Mouse (Mus musculus) gastrocnemius, postnatal 36 days (tissue): ENCODE results near the gene Pkd1. TPM values are rescaled to one million over a fixed set of nuclear protein-coding genes. Genes with fewer than 3 reads are reported as not detected.

ENCODE experiments used
- DNase-seq, 2 experiments: peaks; one replicate each; pipeline ENCODE4 v3.0.0; 2022
- intact Hi-C: fragments of 180-260 bp; cut with DNase I; formaldehyde crosslinking; loops from one replicate; pipeline ENCODE4 v1.15.1; 2025
- total RNA-seq, 2 experiments: library from RNA; stranded (reverse); gene quantifications; 2 replicates each; pipeline ENCODE4 v1.2.3; 2021

Pkd1 gene
- total RNA-seq, 2 experiments from 2014 or later: 19.8 to 20.3 TPM

DNA sequence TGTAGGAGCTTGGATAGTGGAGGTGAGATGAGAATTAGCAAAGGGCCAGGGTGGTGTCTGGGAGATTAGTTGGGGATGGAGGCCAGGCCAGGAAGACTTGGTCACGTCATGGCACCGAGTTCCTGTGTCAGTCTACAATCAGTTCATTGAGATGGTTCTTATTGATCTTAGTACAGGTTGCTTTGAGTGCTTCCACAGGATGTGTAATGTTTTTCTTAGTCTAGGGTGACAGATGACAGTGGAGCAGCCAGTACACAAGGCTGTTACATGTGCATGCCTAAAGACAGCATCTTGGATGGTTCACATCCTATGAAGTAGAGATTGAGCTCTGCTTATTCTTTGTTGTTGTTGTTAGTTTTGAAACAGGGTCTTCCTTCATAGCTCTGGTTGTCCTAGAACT is 12.0 kb downstream of the Pkd1 start:
- DNase-seq: no peak
- intact Hi-C loops: no loop called here

GRCm38 (mm10) chr17:24563638-24564037 is 14.0 kb downstream of the Pkd1 start:
- intact Hi-C loops: no loop called here
- no peak for DNase-seq

GRCm38 (mm10) chr17:24564422-24564821 is 14.8 kb downstream of the Pkd1 start:
- no peak for DNase-seq
- intact Hi-C loops: no loop called here

DNA sequence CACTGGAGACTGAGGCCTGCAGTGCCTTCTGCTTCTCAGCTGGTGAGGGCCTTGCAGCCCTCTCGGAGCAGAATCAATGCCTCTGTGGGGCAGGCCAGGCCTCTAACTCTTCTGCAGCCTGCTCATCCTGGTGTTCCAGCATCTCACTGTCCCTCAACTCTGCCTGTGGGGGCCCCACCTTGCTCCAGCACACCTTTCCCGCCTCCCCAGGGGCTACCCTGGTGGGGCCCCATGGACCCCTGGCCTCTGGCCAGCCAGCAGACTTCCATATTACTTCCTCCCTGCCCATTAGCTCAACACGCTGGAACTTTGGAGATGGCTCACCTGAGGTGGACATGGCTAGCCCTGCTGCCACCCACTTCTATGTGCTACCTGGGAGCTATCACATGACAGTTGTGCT is 15.5 kb downstream of the Pkd1 start:
- no peak for DNase-seq
- intact Hi-C loops: no loop called here

DNA sequence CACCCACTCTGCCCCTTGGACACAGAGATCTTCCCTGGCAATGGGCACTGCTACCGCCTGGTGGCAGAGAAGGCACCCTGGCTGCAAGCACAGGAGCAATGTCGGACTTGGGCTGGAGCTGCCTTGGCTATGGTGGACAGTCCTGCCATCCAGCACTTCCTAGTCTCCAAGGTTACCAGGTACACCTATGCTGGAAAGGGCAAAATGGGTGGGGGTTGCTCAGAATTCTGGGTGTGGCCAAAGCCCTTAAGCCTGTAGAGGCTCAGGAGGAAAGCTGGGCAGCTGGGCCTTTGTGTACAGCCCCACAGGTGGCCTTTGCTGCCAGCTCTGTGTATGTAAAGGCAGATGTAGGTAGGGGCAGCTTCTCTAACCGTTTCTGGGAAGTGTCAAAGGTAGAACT is 16.2 kb downstream of the Pkd1 start:
- intact Hi-C loops: no loop called here

GRCm38 (mm10) chr17:24567034-24567779 is 17.6 kb downstream of the Pkd1 start:
- DNase-seq: peak in 1 of 2 experiments; percentile 38
- intact Hi-C loops: no loop called here

More for the DNA sequence above, 16.2 kb downstream of the Pkd1 start:
- DNase-seq: no peak

DNA sequence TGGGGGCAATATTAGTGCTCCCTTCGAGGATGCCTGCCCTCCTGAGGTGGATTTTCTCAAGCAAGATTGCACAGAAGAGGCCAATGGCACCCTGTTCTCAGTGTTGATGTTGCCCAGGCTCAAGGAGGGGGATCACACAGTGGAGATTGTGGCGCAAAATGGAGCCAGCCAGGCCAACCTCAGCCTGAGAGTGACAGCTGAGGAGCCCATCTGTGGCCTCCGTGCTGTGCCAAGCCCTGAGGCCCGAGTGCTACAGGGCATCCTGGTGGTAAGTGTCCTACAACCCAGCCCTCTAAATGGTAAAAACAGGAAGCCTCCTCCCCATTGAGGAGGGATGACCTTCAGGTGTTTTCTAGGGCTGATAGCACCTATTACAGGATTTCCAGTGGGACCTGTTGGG is 20.2 kb downstream of the Pkd1 start:
- intact Hi-C loops: no loop called here
- no peak for DNase-seq

DNA sequence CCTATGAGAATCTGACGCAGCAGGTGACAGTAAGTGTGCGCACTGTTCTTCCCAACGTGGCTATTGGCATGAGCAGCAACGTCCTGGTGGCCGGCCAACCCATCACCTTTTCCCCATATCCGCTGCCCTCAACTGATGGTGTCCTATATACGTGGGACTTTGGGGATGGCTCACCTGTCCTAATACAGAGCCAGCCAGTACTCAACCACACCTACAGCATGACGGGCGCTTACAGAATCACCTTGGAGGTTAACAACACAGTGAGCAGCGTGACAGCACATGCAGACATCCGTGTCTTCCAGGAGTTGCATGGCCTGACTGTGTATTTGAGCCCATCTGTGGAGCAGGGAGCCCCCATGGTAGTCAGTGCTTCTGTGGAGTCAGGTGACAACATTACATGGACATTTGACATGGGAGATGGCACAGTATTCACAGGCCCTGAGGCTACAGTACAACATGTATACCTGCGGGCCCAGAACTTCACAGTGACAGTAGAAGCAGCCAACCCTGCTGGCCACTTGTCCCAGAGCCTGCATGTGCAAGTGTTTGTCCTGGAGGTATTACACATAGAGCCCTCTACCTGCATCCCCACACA is 23.1 kb downstream of the Pkd1 start:
- intact Hi-C loops: no loop called here
- DNase-seq: no peak

DNA sequence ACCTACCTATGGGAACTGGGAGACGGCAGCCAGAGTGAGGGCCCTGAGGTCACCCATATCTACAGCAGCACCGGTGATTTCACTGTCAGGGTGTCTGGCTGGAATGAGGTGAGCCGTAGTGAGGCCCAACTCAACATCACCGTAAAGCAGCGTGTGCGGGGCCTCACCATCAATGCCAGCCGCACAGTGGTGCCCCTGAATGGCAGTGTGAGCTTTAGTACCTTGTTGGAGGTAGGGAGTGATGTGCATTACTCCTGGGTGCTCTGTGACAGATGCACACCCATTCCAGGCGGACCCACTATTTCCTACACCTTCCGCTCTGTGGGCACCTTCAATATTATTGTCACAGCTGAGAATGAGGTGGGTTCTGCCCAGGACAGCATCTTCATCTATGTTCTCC is 24.2 kb downstream of the Pkd1 start:
- intact Hi-C loops: no loop called here

GRCm38 (mm10) chr17:24579532-24579931 is 29.9 kb downstream of the Pkd1 start:
- intact Hi-C loops: no loop called here
- no peak for DNase-seq

More for the DNA sequence above, 24.2 kb downstream of the Pkd1 start:
- no peak for DNase-seq

DNA sequence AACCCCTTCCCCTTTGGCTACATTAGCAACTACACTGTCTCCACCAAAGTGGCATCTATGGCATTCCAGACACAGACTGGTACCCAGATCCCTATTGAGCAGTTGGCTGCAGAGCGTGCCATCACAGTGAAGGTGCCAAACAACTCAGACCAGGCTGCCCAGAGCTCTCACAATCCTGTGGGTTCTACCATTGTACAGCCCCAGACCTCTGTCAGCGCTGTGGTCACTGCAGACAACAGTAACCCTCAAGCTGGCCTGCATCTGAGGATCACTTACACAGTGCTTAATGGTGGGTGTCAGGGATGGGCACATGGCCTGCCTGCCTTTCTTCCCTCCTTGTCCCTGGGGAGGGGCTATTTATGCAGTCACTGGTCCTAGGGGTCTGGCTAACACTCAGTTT is 30.7 kb downstream of the Pkd1 start:
- no peak for DNase-seq
- intact Hi-C loops: loop anchor here (5.0 kb wide), 1 partner anchor 42 kb away; no protein-coding TSS in a partner anchor

DNA sequence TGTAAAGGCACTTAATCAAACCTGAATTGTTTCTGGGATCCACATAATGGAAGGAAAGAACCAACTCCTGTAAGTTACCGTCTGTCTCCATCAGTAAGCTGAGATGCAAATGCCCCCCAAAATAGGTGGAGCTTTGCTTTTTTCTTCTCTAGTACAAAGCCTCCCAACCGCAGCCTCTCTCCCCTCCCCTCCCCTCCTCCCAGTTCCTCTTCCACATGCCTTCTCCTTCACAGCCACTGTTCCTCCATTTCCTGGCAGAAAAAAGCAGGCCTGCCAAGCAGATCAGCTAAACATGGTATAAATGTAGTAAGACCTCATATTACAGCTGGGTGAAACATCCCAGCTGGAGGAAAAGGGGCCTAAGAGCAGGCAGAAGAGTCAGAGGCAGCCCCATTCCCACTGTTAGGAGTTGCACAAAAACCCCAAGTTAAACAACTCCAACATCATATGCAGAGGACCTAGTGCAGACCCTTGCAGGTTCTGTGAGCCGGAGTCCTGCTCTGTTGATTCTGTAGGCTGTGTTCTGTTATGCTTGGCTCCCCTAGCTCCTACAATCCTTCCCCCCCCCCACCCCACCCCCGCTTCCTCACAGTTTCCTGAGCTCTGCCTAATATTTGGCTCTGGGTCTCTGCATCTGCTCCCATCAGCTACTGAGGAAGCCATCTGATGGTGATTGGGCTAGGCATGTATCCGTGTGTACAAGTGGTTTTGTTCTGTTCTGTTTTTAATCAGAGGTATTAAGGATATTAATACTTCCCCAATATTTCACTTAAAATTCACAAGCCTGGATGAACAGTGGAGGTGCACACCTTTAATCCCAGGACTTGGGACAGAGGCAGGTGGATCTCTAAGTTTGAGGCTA is 34.2 kb downstream of the Pkd1 start:
- intact Hi-C loops: loop anchor here (5.0 kb wide), 1 partner anchor 38 kb away; no protein-coding TSS in a partner anchor
- no peak for DNase-seq

DNA sequence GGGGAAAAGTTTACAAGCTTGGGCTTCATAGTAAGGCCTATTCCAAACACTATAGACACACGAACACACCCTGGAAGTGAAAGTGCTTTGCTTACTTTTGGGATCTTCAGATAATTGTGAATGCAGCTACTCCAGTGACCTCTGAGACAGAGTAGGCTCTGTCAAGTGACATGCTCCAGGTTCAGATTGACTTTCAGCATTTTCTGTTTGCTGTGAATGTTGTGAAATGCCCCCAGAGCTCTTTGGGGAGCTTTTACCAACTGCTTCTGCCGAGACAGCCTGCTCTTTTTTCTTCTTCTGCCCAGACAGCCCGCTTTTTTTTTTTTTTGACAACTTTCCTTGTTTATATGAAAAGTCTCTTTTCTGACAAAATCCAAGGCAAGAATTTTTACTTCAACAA is 34.9 kb downstream of the Pkd1 start:
- DNase-seq: no peak
- intact Hi-C loops: loop anchor here (5.0 kb wide), 1 partner anchor 38 kb away; no protein-coding TSS in a partner anchor

- intact Hi-C loops: no loop called here
- DNase-seq: no peak
Observed at GRCm38 (mm10) chr17:24586532-24586931, 36.9 kb downstream of the Pkd1 start.

GRCm38 (mm10) chr17:24590943-24591342 is 41.3 kb downstream of the Pkd1 start:
- intact Hi-C loops: no loop called here
- DNase-seq: no peak

DNA sequence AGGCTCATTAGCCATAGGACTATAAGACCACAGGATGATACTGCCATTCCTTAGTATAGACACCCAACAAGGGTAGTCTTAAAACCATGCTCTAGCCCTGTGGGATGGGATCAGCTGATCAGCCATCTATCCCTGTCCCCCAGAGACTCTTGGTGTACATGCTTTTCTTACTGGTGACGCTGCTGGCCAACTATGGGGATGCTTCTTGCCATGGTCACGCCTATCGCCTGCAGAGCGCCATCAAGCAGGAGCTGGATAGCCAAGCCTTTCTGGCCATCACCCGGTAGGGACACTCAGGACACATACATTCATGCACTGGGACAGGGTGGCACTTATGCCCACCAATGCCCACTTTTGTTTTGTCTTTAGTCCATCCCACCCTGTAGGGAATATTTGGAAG is 42.1 kb downstream of the Pkd1 start:
- intact Hi-C loops: no loop called here
- DNase-seq: no peak

GRCm38 (mm10) chr17:24593248-24593647 is 43.6 kb downstream of the Pkd1 start:
- DNase-seq: no peak
- intact Hi-C loops: no loop called here

GRCm38 (mm10) chr17:24593992-24594890 is 44.6 kb downstream of the Pkd1 start:
- no peak for DNase-seq
- intact Hi-C loops: no loop called here

- no peak for DNase-seq
- intact Hi-C loops: no loop called here
Observed at GRCm38 (mm10) chr17:24595126-24596072, 45.8 kb downstream of the Pkd1 start.
